Mouse (Mus musculus) left cerebral cortex, adult 9 months (tissue): ENCODE measurements at regions not wholly inside any gene's neighbourhood (a gene's known extent, or its start where the extent isn't known, plus 50 kb on each side); places are given as distances from the start of the nearest gene placed in this dataset.

Experiments
- DNase-seq, 2 experiments: peaks; one replicate each; pipeline ENCODE4 v3.0.0; 2022; ENCODE audit warnings: low spot score in 2 of 2

DNA sequence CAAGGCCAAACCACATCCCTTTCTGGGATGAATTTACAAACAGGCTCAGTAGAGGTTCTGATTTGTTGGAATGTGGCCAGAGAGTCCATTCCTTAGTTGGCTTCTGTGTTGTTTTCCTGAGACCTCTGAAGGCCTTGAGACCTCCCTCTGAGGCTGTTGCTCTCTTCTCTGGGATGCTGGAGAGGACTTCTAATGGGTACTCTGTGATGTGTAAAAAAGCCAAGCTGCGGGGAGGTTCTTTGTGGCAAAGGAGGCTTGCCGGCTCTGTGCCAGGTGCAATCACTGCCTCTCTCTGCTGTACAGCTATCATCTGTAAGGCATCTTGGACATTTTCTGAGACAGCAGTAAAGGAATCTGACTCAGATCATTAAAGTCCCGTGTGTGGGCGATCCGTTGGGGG, 192.3 kb downstream of the Gm5447 start:
- DNase-seq: no peak

DNA sequence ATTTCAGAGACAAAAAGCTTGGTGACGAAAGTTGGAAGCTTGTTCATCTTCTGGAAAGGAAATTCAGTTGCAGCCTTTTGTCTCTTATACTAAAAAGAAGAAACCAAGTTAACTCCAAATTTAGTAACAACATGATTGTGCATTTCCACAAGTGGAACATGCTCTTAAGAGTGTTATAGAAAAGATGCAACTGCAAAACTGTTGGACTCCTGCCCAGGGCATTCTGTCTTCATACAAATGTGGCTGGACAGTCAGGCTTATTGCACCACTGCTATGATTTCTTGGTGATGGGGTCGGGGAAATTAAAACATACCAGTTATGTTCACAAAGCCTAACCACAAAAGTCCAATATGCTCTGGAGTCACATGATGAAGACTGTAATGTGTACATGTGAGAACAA, 194.8 kb downstream of the Gm5447 start:
- DNase-seq: no peak

DNA sequence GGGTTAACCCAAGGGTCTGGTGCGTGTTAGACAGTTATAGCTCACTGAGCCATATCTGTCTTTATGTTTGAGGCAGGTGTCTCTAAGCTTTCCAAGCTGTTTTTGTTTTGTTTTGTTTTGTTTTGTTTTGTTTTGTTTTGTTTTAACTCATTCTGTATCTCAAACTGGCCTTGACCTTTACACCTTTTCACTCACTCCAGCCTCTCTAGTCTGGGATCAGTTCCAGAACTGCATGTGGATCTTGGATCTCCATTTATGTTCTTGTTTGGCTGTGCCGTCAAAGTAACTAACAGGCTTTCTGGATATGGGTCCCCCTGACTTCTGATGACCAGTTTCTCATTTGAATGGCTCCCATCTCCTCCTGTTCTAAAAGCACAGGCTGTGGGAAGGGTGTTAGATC, 197.7 kb downstream of the Gm5447 start:
- DNase-seq: no peak

DNA sequence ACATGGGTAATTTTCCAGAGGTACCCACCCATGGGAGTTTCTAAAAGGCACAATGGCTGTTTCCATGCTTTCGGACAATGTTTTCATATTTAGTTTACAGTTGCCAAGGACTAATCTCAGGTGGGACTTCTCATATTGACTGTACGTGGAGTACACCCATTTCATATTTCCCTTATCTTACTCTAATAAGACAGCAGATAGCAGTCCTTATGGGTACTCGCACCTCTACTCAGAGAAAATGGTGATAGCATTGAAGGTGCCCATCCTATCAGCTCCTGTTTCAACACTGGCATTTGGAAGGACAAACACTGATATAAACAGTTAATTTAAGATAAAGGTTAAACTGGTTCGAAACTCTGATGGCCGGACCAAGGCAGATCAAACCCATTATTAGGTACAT, 198.6 kb downstream of the Gm5447 start:
- DNase-seq: no peak

DNA sequence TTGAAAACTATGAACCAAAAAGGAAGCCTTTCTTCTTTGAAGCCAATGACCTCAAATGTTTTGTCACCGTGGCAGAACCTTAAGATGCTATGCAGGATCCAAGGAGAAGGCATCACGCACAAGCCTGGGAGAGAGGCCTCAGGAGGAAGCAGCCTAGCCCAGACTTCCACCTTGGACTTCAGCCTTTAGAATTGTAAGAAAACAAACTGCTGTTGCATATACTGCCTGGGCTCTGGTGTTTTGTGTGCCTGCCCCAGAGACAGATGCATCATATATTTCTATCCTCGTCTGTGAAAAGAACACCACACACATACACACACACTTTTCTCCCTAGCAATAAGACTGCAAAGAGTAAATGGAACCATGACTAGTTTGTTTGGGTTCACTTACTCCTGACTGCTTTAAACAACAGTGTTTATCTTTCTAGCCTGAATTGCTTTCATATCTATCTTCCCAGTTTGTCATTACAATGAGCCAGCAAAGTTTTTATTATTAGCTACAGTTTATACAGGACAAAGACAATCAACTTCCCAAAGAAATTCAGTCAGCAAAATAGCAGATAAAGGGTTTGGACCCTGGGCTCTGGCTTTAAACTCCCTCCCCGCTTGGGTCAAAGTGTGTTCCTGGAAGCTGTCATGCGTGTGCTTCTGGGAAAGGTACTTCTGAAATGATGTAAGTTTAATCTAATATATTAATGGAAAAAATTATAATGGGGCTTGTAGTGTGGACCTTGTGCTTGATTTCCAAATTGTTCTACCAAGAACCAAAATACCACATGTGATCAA, 204.2 kb downstream of the Gm5447 start:
- DNase-seq: no peak

DNA sequence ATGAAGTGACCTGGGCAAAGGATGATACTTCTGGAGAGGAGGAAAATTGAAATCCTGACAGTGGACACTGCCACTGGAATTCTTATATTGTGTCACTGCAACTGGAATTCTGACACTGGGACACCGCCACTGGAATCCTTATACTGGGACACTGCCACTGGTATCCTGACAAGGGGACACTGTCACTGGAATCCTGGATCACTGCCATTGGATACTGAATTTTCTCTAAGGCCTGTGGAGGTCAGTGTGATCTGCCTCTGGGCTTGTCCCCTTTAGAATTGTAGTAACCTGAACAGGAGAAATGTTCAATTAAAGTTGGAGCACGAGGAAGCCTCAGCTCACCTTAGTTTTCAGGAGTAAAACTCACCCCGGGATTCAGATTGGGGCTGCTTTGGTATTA, 205.0 kb downstream of the Gm5447 start:
- DNase-seq: no peak

DNA sequence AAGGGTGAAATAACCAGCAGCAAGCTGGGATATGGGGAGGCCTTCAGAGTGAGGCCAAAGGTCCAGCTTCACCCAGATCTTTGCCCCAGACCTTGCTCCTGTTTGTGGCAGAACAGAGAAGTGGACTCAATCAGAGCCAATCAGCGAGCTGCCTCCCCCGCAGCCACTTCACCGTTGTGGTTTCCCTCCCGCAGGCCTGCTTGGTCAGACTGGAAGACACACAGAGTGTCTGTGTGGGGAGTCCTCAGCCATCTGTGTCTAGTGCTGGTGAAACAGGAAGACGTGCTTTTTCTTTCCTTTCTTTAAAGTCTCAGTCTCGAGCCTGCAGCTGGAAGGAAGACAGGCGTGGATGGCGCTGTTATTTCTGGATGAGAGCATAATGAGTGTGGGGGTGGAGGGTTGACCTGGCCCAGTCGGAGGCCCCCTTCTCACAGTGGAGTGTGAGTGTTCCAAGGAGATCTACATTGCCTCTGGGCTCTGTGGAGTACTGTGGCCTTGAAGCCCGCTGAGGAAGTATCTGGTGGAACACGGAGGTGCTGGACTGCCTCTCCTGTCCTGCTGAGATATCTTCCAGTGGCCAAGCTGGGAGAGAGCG, 205.5 kb downstream of the Gm5447 start:
- DNase-seq: peak; percentile 18 to 41

DNA sequence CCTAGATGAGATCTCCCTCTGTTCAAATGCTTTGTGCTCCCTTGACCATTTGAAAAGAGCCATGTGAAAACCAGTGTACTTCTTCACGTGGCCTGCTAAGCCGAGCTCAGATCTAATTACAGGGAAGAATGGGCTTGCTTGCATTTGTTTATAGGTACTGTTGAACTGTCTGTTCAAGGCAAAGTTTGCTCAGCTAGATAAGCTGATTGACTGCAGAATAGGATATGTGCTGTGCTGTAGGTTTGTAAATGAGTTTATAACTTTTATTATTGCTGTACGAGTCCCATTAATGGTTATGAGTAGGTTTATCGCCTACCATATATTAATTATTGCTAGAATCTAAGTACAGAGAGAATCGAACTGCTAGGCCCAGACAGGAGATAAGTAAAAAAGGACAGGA, 207.5 kb downstream of the Gm5447 start:
- no peak for DNase-seq

DNA sequence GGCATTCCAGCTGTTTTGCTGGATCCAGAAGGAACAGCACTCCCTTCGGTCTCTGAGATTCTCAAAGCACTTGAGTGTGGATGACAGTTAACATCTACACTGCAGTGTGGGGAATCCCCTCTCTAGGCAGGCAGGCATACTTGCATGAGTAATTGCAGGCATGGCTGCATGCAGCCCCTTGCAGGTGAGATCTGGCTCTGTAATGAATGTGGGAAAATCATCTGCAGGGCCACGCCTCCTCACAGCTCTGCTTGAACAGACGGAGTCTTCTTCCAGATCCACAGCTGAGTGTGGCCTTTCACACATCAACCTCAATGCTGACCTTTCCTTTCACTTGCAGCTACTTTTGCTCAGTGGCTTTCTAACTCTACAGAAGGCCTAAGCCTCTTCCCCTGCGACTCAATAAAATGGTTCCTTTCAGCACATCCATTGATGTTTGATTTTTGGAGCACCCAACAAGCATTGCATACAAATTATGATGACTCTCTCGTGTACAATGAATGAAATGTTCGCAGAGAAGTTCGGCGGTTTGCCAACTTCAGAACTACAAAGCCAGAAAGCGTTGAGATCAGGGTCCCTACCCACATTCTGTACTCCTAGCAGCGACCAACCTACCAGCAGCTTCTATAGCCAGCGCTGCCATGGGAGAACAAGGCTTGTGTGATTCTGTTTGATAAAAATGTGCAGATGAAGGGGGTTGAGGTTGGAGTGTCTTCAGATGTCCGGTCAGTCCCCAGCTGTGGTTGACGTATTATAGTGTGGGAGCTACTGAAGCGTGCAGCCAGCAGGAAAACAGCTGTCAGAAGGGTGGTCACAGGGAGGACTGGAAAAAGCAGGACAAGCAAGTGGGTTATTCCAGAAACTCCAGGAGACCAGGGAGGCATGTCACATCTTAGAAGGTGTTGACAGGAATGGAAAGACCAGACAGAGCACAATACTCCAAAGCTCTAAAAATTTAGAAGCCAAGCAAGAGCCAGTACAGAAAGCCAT, 211.1 kb downstream of the Gm5447 start:
- no peak for DNase-seq

DNA sequence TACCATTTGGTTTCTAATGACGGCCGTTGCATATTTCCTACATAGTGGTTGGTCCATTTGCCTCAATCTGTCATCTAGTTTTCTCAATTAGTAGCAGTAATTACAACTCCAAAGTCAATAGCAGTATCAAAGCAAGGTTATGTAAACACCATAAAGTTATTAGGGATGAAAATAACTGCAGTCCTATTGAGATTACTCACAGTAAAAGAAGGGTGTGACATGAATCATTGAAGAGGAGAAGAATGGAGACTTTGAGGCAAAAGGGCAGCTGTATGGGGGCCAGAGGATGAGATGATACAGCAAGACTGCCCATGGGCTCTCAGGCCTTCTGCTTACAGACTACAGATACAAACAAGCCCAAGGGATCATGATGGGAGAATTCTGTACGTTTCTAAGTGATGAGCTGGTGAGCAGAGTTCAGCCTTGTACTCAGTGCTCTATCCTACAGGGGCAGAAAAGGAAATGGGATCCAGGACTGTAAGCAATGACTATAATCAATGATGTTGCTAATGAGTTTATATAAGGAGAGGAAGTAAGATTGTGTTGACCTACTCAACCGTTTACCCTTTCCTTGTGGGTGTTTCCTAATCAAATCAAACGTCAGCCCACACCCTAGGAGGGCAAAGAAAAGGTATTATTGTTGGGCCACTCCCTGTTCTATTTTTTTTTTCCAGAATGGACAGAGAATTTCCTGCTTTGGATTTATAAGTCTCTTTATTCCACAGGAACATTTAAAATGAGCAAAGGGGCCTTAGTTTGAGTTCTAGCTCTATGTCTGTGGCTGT, 213.0 kb downstream of the Gm5447 start:
- no peak for DNase-seq

DNA sequence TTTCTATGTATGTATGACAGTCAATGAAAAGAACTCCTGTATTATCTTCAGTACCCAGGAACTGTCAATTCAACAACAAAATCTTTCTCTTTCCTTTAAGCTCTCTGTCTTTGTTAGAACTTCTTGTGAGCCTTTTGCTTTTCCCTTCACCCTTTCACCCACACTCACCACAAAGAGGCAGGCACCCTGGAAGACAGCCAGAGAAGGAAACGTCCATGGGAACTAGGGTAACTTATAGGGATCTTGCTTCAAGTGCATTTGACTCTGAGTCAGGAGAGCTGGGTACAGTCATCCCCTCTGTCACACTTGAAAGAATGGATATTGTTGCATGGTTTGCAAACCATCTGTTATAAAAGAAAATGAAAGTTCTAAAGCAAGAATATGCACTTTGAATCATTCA, 215.1 kb downstream of the Gm5447 start:
- DNase-seq: no peak

DNA sequence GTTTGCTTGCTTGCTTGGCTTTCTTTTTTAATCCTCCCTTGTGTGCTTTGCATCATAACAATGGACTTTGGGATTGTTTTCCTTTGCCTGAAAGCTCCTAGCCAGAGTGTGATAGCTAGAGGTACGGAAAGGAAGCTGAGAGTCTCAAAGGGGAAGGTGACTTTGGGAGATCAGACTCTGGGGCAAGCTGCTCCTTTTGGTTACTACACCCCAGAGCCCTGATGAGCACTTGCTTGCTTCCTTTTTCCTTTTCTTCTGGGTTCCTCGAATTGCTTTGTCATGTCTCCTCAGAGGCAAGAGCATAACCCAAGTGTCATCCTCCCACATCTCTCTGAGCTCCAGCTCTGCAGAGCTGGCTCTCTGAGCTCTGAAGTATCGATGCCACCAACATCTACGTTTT, 216.0 kb downstream of the Gm5447 start:
- no peak for DNase-seq

DNA sequence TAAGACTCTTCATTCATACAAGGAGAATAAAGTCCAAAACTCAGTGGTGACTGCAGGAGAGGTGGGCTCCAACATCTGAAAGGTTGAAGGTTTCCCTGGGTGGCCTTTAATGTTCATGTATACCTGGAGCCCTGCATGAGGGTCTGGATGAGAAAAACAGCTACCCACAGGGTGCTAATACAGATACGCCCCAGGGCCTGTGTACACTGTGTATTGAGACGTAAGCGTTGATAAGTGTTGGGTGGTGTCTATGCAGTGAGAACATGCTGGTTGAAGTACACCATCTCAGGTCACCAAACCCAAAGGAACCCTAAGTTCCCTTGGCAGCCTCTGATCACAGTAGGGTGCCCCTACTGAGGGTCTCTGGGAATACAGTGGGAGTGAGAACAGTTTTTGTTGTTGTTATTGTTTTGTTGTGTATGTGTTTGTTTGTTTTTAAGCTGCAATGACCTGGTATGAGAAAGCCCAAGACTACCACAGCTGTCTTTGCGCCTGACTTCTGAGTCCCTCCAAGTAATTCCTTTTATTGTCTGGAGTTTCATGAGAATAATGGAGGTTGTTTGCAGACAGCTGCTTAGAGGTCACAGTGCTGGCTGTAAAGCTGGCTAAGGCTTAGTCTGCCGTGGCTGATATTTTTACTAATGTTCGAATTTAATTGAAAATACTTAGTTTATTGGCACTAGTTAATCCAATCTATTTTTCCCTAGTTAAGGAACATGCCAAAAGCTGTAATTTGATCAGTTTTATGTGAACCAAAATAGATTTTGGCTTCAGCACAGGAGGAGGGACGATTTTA, 217.5 kb downstream of the Gm5447 start:
- no peak for DNase-seq

DNA sequence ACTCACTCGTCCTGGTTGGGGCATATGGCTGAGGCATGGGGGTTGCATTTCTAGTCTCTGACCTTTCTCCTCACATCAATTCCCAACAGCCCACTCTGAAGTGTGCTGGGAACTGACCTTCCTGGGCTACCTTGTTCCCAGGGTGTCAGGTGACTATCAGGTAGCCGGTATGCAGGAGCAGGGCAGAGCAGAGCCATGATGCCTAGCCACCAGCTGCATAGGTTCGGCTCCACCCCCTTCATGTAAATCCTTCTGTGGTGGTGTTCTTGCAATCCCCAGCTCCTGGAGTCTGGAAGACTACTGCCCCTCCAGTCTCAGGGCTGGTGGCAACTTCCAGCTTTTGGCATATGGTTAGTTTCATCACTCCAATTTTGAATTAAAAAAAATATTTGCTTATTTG, 221.0 kb downstream of the Gm5447 start:
- DNase-seq: no peak

DNA sequence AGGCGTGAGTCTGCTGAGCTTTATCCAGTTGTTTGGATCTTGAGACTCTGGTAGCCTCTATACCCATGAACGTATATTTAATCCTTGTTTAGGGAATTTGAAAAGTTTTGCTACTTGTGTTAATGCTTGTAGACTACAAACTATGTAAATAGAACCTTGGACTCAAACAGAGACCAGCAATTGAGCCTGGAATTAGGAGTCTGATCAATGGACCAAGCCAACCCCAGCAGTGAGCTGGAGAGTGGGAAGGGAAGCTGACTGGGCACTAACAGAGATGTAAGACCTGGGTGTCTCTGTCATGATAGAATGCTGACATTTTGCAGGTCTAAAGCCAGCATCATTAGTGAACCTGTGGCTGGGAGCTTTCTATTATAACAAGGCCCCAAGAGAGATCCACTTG, 222.5 kb downstream of the Gm5447 start:
- no peak for DNase-seq

DNA sequence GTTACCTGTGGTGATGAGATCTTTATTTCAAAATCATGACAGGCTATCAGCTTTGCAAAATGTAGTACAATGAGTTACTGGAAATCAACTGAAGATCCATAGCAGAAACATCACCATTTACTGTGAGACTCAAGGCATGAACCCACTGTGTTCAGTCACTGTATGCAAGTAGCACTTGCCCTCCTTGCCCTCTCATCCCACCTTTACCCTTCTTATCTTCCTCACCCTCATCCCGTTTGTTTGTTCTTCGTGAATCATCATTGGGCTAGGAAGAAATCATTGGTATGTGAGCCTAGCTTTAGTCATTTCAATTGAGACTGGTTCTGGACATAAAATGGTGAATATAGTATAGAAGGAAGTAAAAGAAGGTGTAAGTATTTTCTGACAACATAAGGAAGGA, 223.6 kb downstream of the Gm5447 start:
- DNase-seq: no peak

DNA sequence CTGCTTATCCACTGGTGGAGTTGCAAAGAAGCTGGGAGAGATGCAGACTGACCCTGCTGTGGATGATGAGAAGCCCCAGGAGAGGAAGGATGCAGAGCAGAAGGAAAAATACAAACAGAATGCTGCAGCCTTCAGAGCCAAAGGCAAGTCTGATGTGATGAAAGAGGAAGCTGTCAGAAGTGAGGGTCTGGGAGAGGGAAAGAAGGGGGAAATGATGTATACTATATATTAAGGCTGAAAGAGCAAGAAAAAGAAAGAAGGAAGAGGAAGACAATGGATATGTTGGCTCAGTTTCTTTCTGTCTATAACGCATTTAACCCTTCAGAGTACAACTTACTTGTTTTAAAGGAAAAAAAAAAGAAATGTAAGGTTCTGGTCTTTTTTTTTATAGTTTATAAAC, 225.4 kb downstream of the Gm5447 start:
- DNase-seq: no peak

DNA sequence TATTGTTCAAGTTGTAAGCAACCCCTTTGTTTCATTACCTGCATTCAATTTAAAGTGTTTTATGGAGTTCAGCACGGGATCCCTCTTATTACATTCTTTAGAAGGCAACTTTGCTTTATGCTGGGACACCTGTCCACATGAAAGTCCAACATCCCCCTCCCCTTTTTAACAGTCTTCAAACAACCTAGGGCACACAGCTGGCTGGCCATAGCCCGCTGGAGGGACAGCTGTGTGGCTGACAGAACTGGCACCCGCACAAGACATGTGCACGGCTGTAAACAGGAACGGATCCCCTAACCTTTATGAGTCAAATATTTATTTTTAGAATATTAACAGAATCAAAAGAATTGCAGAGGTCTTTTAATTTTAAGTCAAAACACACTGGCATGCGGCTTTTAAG, 230.1 kb downstream of the Gm5447 start:
- no peak for DNase-seq

DNA sequence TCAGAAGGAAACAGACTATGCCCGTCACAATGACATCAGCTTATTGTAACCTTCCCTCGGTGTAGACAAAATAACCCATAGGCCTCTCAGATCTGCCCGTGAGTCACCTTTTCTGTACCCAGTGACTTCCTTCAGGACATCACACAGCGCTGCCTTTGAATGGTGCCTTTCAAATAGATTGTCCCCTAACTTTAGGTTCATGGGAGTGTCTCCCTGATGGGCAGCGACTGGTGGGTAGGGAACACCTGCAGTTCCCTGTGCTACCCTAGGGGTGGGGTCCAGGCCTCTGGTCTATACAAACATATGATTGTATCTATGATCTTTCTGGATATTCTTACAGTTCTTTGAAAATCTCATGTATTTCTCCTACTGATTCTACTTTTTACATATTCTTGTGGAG, 232.4 kb downstream of the Gm5447 start:
- no peak for DNase-seq

DNA sequence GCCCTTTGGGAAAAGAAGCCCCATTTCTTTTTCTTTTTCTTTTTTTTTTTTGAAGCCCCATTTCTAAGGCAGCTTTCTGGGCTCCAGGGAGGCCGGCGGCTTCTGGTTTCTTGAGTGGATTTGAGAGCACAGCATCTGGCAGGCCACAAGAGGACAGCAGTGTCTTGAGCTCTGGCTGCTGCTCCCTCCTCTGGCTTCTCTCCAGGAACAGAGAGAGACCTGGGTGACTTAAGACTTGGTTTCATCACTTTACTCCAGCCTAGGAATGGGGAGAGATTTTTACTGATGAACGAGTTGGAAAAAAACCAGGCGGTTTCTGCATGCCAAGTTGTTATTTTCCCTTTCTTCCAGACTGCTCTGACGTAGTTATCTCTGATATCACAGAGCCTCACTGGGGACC, 233.7 kb downstream of the Gm5447 start:
- peak in 1 of 2 experiments; percentile 8 for DNase-seq

DNA sequence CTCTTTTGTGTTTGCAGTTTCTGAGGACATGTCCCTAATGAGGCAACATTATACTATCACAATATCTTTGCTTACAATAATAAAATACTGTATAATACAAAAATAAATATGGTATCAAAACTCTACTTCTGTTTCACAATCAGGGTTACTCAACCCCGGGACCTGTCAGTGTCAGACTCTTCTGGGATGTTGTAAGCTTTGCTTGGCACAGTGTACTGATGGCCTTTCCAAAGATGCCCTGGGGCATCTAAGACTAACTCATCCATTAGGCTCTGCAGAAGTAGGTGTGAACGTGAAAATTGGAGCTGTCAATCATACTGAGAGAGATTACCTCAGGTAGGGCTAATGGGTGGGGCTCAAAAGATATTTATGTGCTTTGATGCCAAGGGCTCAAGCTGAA, 249.0 kb downstream of the Gm5447 start:
- no peak for DNase-seq
